Mouse (Mus musculus): ENCODE data around the gene Pex5. TPM values are rescaled to one million over a fixed set of nuclear protein-coding genes. Genes with fewer than 3 reads are reported as not detected.
"Not testable (repeated sequence)": the region's sequence is repeated elsewhere in the genome, so short reads cannot be mapped to it uniquely, and the experiment has no call there.

The Pex5 gene
- total RNA-seq, 4 experiments from 2014 or later: 53.0 to 56.3 (median 53.8) TPM

- DNase-seq (ENCODE audit: low spot score in 2 of 2): no peak
Measured at GRCm38 (mm10) chr6:124427791-124428576, 13.1 kb upstream of the Pex5 start.

GRCm38 (mm10) chr6:124427289-124427688, 12.4 kb upstream of the Pex5 start:
- peak in 1 of 2 experiments; percentile 59 for DNase-seq (ENCODE audit: low spot score in 2 of 2)

GRCm38 (mm10) chr6:124426604-124427003, 11.7 kb upstream of the Pex5 start:
- DNase-seq (ENCODE audit: low spot score in 2 of 2): no peak

- DNase-seq (ENCODE audit: low spot score in 2 of 2): no peak
Measured at GRCm38 (mm10) chr6:124425523-124425922, 10.7 kb upstream of the Pex5 start.

GRCm38 (mm10) chr6:124425042-124425441, 10.2 kb upstream of the Pex5 start:
- DNase-seq (ENCODE audit: low spot score in 2 of 2): not testable (repeated sequence)

- no peak for DNase-seq (ENCODE audit: low spot score in 2 of 2)
Measured at GRCm38 (mm10) chr6:124424068-124424498, 9.2 kb upstream of the Pex5 start.

- no peak for DNase-seq (ENCODE audit: low spot score in 2 of 2)
Measured at GRCm38 (mm10) chr6:124418686-124419085, 3.8 kb upstream of the Pex5 start.

GRCm38 (mm10) chr6:124415347-124416088, 651 bp upstream of the Pex5 start:
- peak; percentile 77 to 86 for DNase-seq (ENCODE audit: low spot score in 2 of 2)

GRCm38 (mm10) chr6:124414150-124414926, 529 bp downstream of the Pex5 start:
- DNase-seq (ENCODE audit: low spot score in 2 of 2): peak; percentile 32 to 54

GRCm38 (mm10) chr6:124413770-124414149, 1.1 kb downstream of the Pex5 start:
- DNase-seq (ENCODE audit: low spot score in 2 of 2): no peak

GRCm38 (mm10) chr6:124408355-124408754, 6.5 kb downstream of the Pex5 start:
- no peak for DNase-seq (ENCODE audit: low spot score in 2 of 2)

GRCm38 (mm10) chr6:124407180-124407579, 7.7 kb downstream of the Pex5 start:
- DNase-seq (ENCODE audit: low spot score in 2 of 2): no peak

- DNase-seq (ENCODE audit: low spot score in 2 of 2): no peak
Measured at GRCm38 (mm10) chr6:124406326-124406725, 8.5 kb downstream of the Pex5 start.

GRCm38 (mm10) chr6:124399738-124400137, 15.1 kb downstream of the Pex5 start:
- no peak for DNase-seq (ENCODE audit: low spot score in 2 of 2)

- DNase-seq (ENCODE audit: low spot score in 2 of 2): not testable (repeated sequence)
Measured at GRCm38 (mm10) chr6:124394991-124395390, 19.9 kb downstream of the Pex5 start.

GRCm38 (mm10) chr6:124380142-124380541, 34.7 kb downstream of the Pex5 start:
- DNase-seq (ENCODE audit: low spot score in 2 of 2): no peak

GRCm38 (mm10) chr6:124379331-124379730, 35.5 kb downstream of the Pex5 start:
- peak in 1 of 2 experiments; percentile 25 for DNase-seq (ENCODE audit: low spot score in 2 of 2)

GRCm38 (mm10) chr6:124377494-124378255, 37.2 kb downstream of the Pex5 start:
- DNase-seq (ENCODE audit: low spot score in 2 of 2): no peak

- no peak for DNase-seq (ENCODE audit: low spot score in 2 of 2)
Measured at GRCm38 (mm10) chr6:124376311-124376710, 38.6 kb downstream of the Pex5 start.

GRCm38 (mm10) chr6:124375435-124375884, 39.4 kb downstream of the Pex5 start:
- no peak for DNase-seq (ENCODE audit: low spot score in 2 of 2)

GRCm38 (mm10) chr6:124374683-124375082, 40.2 kb downstream of the Pex5 start:
- no peak for DNase-seq (ENCODE audit: low spot score in 2 of 2)
